Mouse (Mus musculus): ENCODE measurements around the gene Myh7. TPM values are rescaled to one million over a fixed set of nuclear protein-coding genes. Genes with fewer than 3 reads are reported as not detected.
"Not testable (repeated sequence)": the region's sequence is repeated elsewhere in the genome, so short reads cannot be mapped to it uniquely, and the experiment has no call there.

Myh7 gene
- total RNA-seq, 1 experiment: 3.3 TPM

DNA sequence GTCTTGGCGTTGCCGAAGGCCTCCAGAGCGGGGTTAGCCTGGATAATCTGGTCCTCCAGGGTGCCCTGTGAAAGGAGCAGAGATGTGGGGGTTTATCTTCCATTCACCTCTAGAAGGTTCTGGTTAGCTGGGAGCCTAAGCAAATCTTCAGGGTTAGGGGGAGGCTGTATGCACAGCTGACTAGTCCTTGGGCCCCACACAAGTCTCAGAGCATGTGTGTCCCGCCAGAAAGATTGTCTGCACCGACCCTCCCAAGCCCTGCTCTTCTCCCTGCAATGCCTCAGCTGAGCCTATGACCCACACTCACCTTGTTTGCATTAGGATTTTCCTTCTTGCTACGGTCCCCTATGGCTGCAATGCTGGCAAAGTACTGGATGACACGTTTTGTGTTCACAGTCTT is 31.7 kb downstream of the Myh7 start:
- in situ Hi-C loops (cut with MboI; ENCODE audit: low sequenced_read_pairs in 2 of 2, unreplicated experiment in 2 of 2): no loop called here
- no peak overlapping the region for H3K27ac ChIP-seq (ENCODE audit: insufficient read depth, low read depth, low read length, poor library complexity, severe bottlenecking)
- DNase-seq (ENCODE audit: low read depth, low spot score): no peak
- H3K36me3 ChIP-seq (ENCODE audit: control insufficient read depth, insufficient read depth, low read length, poor library complexity, severe bottlenecking): no peaks in the 10 kb centered on the region
- no peaks in the 10 kb centered on the region for H3K9me3 ChIP-seq (ENCODE audit: control insufficient read depth, insufficient read depth, low read depth, low read length)
- H3K9ac ChIP-seq (ENCODE audit: insufficient read depth, low read depth, low read length, poor library complexity, severe bottlenecking): no peak overlapping the region
- no peaks in the 10 kb centered on the region for H3K4me1 ChIP-seq (ENCODE audit: control insufficient read depth in 2 of 2, insufficient read depth in 2 of 2, low read length in 2 of 2, poor library complexity in 1 of 2)
- no peak for TF ChIP-seq HCFC1 (IDR thresholded peaks at IDR 0.05; ENCODE audit: borderline replicate concordance, insufficient read depth, low read length)
- TF ChIP-seq MAFK (IDR thresholded peaks at IDR 0.05; ENCODE audit: insufficient read depth, low read depth, low read length): no peak
- no peak for TF ChIP-seq CHD2 (IDR thresholded peaks at IDR 0.05; ENCODE audit: low read depth, low read length)
- no peak for TF ChIP-seq ZNF384 (IDR thresholded peaks at IDR 0.05; ENCODE audit: low read depth, low read length)
- no peak for TF ChIP-seq ZC3H11A (IDR thresholded peaks at IDR 0.05; ENCODE audit: borderline replicate concordance, low read depth, low read length)
- H3K4me3 ChIP-seq (ENCODE audit: insufficient read depth in 1 of 2, low read depth in 1 of 2, low read length in 2 of 2, poor library complexity in 1 of 2, severe bottlenecking in 1 of 2): no peak overlapping the region

DNA sequence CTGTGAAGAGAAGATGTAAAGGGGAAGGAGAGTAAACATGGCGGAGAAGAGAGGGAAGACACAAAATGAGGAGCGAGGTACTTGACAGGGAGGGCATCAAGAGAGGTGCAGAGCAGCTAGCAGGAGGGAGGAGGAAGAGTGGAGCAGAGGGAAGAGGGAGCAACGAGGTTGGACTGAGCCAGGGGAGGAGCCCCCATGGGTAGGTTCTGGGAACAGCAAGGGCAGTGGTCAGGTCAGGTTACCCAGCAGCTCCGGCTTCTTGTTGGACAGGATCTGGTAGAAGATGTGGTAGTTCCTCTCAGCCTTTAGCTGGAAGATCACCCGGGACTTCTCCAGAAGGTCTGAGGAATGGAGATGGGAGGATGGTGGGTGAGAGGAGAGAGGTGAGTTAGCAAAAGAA is 32.9 kb downstream of the Myh7 start:
- Histone ChIP-seq H3K4me1 (ENCODE audit: control insufficient read depth in 2 of 2, insufficient read depth in 2 of 2, low read length in 2 of 2, poor library complexity in 1 of 2) (0 out of 4 replicates have a peak, but pooled peaks cover 0 to under 1% of the 10 kb centered on the region in 2 experiments), H3K36me3 (ENCODE audit: control insufficient read depth, insufficient read depth, low read length, poor library complexity, severe bottlenecking) (no peaks in the 10 kb centered on the region), H3K27ac (ENCODE audit: insufficient read depth, low read depth, low read length, poor library complexity, severe bottlenecking) (no peak overlapping the region), H3K9me3 (ENCODE audit: control insufficient read depth, insufficient read depth, low read depth, low read length) (no peaks in the 10 kb centered on the region), H3K9ac (ENCODE audit: insufficient read depth, low read depth, low read length, poor library complexity, severe bottlenecking) (no peak overlapping the region), H3K4me3 (ENCODE audit: insufficient read depth in 1 of 2, low read depth in 1 of 2, low read length in 2 of 2, poor library complexity in 1 of 2, severe bottlenecking in 1 of 2) (no peak overlapping the region)
- no peak for TF ChIP-seq ZC3H11A (IDR thresholded peaks at IDR 0.05; ENCODE audit: borderline replicate concordance, low read depth, low read length)
- TF ChIP-seq ZNF384 (IDR thresholded peaks at IDR 0.05; ENCODE audit: low read depth, low read length): no peak
- no peak for TF ChIP-seq HCFC1 (IDR thresholded peaks at IDR 0.05; ENCODE audit: borderline replicate concordance, insufficient read depth, low read length)
- no peak for TF ChIP-seq MAFK (IDR thresholded peaks at IDR 0.05; ENCODE audit: insufficient read depth, low read depth, low read length)
- TF ChIP-seq CHD2 (IDR thresholded peaks at IDR 0.05; ENCODE audit: low read depth, low read length): no peak
- no peak for DNase-seq (ENCODE audit: low read depth, low spot score)
- in situ Hi-C loops (cut with MboI; ENCODE audit: low sequenced_read_pairs in 2 of 2, unreplicated experiment in 2 of 2): no loop called here

DNA sequence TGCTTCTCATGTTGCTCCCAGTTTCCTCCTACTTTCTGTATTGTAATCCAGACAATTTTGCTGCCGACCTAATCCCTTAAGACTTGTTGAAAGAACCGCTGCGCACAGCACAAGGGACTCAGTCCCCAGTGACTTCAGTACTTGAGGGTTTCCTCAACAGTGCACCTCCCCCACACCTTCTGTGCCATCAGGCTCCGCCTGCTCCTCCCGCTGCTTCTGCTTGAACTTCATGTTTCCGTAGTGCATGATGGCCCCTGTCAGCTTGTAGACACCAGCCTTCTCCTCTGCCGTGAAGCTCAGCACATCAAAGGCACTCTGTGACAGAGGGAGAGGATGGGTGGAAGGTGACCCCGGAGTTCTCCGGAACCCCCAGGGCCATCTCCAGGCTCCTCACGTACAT is 33.7 kb downstream of the Myh7 start:
- H3K4me1 ChIP-seq (ENCODE audit: control insufficient read depth in 2 of 2, insufficient read depth in 2 of 2, low read length in 2 of 2, poor library complexity in 1 of 2): peaks cover 0 to 3% of the 10 kb centered on the region in 2 experiments; a peak in 1 of 4 replicates
- H3K36me3 ChIP-seq (ENCODE audit: control insufficient read depth, insufficient read depth, low read length, poor library complexity, severe bottlenecking): no peaks in the 10 kb centered on the region
- DNase-seq (ENCODE audit: low read depth, low spot score): no peak
- H3K9ac ChIP-seq (ENCODE audit: insufficient read depth, low read depth, low read length, poor library complexity, severe bottlenecking): no peak overlapping the region
- in situ Hi-C loops (cut with MboI; ENCODE audit: low sequenced_read_pairs in 2 of 2, unreplicated experiment in 2 of 2): no loop called here
- no peak overlapping the region for H3K4me3 ChIP-seq (ENCODE audit: insufficient read depth in 1 of 2, low read depth in 1 of 2, low read length in 2 of 2, poor library complexity in 1 of 2, severe bottlenecking in 1 of 2)
- TF ChIP-seq CHD2 (IDR thresholded peaks at IDR 0.05; ENCODE audit: low read depth, low read length) (no peak), ZNF384 (IDR thresholded peaks at IDR 0.05; ENCODE audit: low read depth, low read length) (no peak)
- H3K27ac ChIP-seq (ENCODE audit: insufficient read depth, low read depth, low read length, poor library complexity, severe bottlenecking): no peak overlapping the region
- H3K9me3 ChIP-seq (ENCODE audit: control insufficient read depth, insufficient read depth, low read depth, low read length): no peaks in the 10 kb centered on the region

DNA sequence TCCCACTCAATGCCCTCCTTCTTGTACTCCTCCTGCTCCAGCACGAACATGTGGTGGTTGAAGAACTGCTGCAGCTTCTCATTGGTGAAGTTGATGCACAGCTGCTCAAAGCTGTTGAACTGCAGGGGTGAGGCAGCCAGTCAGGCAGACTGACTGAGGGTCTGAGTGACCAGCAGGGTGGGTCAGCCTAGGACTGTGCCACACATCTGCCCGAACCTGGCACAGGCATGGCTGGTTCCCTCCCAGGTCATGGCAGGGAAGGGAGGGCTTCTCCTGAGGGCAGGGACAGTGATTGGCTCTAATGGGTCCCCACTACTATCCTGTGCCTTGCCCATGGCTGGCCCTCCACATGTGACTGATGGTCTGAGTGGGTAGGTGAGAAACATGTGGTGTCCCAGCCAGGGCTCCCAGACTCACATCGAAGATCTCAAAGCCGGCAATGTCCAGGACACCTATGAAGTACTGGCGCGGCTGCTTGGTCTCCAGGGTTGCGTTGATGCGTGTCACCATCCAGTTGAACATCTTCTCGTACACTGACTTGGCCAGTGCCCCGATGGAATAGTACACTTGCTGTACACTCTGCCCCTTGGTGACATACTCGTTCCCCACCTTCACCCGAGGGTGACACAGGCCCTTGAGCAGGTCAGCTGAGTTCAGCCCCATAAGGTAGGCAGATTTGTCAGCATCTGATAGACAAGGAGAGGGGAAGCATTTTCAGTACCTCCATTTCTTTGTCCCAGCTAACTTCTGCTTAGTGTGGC is 34.4 kb downstream of the Myh7 start:
- H3K36me3 ChIP-seq (ENCODE audit: control insufficient read depth, insufficient read depth, low read length, poor library complexity, severe bottlenecking); DNase-seq (ENCODE audit: low read depth, low spot score); H3K4me3 ChIP-seq (ENCODE audit: insufficient read depth in 1 of 2, low read depth in 1 of 2, low read length in 2 of 2, poor library complexity in 1 of 2, severe bottlenecking in 1 of 2); in situ Hi-C loops (cut with MboI; ENCODE audit: low sequenced_read_pairs in 2 of 2, unreplicated experiment in 2 of 2); H3K9ac ChIP-seq (ENCODE audit: insufficient read depth, low read depth, low read length, poor library complexity, severe bottlenecking); H3K27ac ChIP-seq (ENCODE audit: insufficient read depth, low read depth, low read length, poor library complexity, severe bottlenecking); H3K9me3 ChIP-seq (ENCODE audit: control insufficient read depth, insufficient read depth, low read depth, low read length); H3K4me1 ChIP-seq (ENCODE audit: control insufficient read depth in 2 of 2, insufficient read depth in 2 of 2, low read length in 2 of 2, poor library complexity in 1 of 2): not testable (repeated sequence)

DNA sequence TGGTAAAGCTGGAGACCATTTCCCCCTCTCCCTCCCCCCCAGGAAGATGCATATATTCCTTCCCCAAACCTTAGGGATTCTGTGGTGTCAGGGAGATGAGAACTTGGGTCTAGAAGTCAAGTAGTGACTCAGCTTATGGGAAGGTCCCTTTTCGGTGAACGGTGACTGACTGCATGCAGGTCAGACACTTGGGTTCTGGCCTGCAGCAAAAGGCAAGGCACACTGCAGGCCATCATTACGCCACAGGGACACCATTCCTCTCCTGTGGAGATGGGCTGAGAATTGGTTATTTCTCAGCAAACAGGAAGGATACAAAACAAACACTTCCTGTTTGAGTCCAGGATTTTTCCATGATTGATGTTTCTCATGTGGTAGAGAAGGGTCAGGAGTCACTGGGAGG is 35.2 kb downstream of the Myh7 start:
- no peak overlapping the region for H3K9ac ChIP-seq (ENCODE audit: insufficient read depth, low read depth, low read length, poor library complexity, severe bottlenecking)
- H3K4me3 ChIP-seq (ENCODE audit: insufficient read depth in 1 of 2, low read depth in 1 of 2, low read length in 2 of 2, poor library complexity in 1 of 2, severe bottlenecking in 1 of 2): no peak overlapping the region
- peaks cover 0 to 3% of the 10 kb centered on the region in 2 experiments; a peak in 1 of 4 replicates for H3K4me1 ChIP-seq (ENCODE audit: control insufficient read depth in 2 of 2, insufficient read depth in 2 of 2, low read length in 2 of 2, poor library complexity in 1 of 2)
- TF ChIP-seq ZC3H11A (IDR thresholded peaks at IDR 0.05; ENCODE audit: borderline replicate concordance, low read depth, low read length) (no peak), CHD2 (IDR thresholded peaks at IDR 0.05; ENCODE audit: low read depth, low read length) (no peak), HCFC1 (IDR thresholded peaks at IDR 0.05; ENCODE audit: borderline replicate concordance, insufficient read depth, low read length) (no peak), ZNF384 (IDR thresholded peaks at IDR 0.05; ENCODE audit: low read depth, low read length) (no peak), MAFK (IDR thresholded peaks at IDR 0.05; ENCODE audit: insufficient read depth, low read depth, low read length) (no peak)
- in situ Hi-C loops (cut with MboI; ENCODE audit: low sequenced_read_pairs in 2 of 2, unreplicated experiment in 2 of 2): no loop called here
- DNase-seq (ENCODE audit: low read depth, low spot score): no peak
- H3K36me3 ChIP-seq (ENCODE audit: control insufficient read depth, insufficient read depth, low read length, poor library complexity, severe bottlenecking): no peaks in the 10 kb centered on the region
- H3K27ac ChIP-seq (ENCODE audit: insufficient read depth, low read depth, low read length, poor library complexity, severe bottlenecking): no peak overlapping the region
- no peaks in the 10 kb centered on the region for H3K9me3 ChIP-seq (ENCODE audit: control insufficient read depth, insufficient read depth, low read depth, low read length)

Data from ES-E14 (cell line).